Mouse (Mus musculus) intestine, embryonic 16.5 days (tissue): ENCODE measurements around the gene Sphkap. TPM values are rescaled to one million over a fixed set of nuclear protein-coding genes. Genes with fewer than 3 reads are reported as not detected.

ENCODE experiments used
- ATAC-seq: fragments of 200-750 bp; cut with Nextera tagmentation; 2 replicates; pipeline ENCODE4 v1.8.0; 2017; ENCODE audit warnings: moderate TSS enrichment, moderate library complexity
- H3K27ac ChIP-seq: fragments of 300-500 bp; sonication (generic); 2 replicates; pipeline ENCODE4 v1.5.1; 2014; ENCODE audit warnings: mild to moderate bottlenecking, low read length
- H3K27me3 ChIP-seq: fragments of 300-500 bp; sonication (generic); replicated peaks from 2 replicates; pipeline ENCODE4 v1.6.1; 2014; ENCODE audit warnings: low read length, control low read depth, mixed read lengths; ENCODE audit not compliant: control insufficient read depth, insufficient read depth
- H3K36me3 ChIP-seq: fragments of 300-500 bp; sonication (generic); 2 replicates; pipeline ENCODE4 v1.6.1; 2014; ENCODE audit warnings: low read length, control low read depth; ENCODE audit not compliant: control insufficient read depth, insufficient read depth
- H3K4me1 ChIP-seq: fragments of 300-500 bp; sonication (generic); 2 replicates; pipeline ENCODE4 v1.6.1; 2014; ENCODE audit warnings: low read length, control low read depth, mixed read lengths; ENCODE audit not compliant: control insufficient read depth, insufficient read depth
- H3K4me2 ChIP-seq: fragments of 300-500 bp; sonication (generic); 2 replicates; pipeline ENCODE4 v1.6.1; 2014; ENCODE audit warnings: low read depth, low read length, control low read depth
- H3K4me3 ChIP-seq: fragments of 300-500 bp; sonication (generic); 2 replicates; pipeline ENCODE4 v1.5.1; 2014; ENCODE audit warnings: mild to moderate bottlenecking, low read length
- H3K9ac ChIP-seq: fragments of 300-500 bp; sonication (generic); 2 replicates; pipeline ENCODE4 v1.6.1; 2014; ENCODE audit warnings: low read depth, low read length
- H3K9me3 ChIP-seq: fragments of 300-500 bp; sonication (generic); 2 replicates; pipeline ENCODE4 v1.6.1; 2016; ENCODE audit warnings: low read length, control low read depth; ENCODE audit not compliant: control insufficient read depth
- WGBS: fragments of 180-500 bp; shearing (Covaris S2); extraction: QIAGEN DNeasy Blood & Tissue Kit; methylation state at CpG from one replicate; pipeline ENCODE4 v1.1.7; 2014; 5-methylcytosine and 5-hydroxymethylcytosine counted together
- polyA plus RNA-seq: library from polyadenylated mRNA; unstranded; fragments of >200 nt; fragmentation: Nextera tagmentation; extraction: Ambion mirVana; gene quantifications from 2 replicates; pipeline ENCODE4 v1.2.1, GENCODE M21; 2015

The Sphkap gene
- polyA plus RNA-seq, result 0.72 and 1.0 TPM in 2 replicates

DNA sequence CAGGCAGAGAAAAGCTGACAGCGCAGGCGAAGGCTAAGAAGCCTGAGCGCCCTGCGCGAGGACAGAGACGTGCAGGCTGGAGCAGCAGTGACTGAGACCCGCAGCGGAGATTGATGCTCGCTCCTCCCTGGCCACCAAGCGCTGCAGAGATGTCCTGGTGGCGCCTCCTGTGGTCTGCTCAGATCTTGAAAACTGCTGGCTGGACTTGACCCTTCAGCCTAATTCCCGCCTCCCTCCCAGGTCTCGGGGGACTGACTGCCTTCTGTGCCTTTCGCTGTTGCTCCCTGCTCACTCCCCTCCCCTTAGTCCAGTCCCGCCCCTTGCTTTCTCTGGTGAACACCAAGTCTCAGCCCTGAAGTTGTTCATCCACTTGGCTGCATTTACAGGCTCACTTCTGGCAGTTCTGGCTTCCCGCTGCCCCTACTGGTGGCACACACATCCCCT is at the start of gene Sphkap:
Gene Sphkap (minus strand): TSS at position 180 of the 444 bp plus-strand sequence.
- Histone ChIP-seq H3K27me3 (no peaks in the 10 kb centered on the region), H3K4me3 (peak within 1 kb of the TSS; percentile 40), H3K27ac (no peak within 1 kb of the TSS), H3K4me1 (no peaks in the 10 kb centered on the region; the same call in 1 of the 2 replicates), H3K36me3 (no peaks in the 10 kb centered on the region), H3K9me3 (no peaks in the 10 kb centered on the region), H3K4me2 (peak within 1 kb of the TSS; percentile 51), H3K9ac (peak within 1 kb of the TSS; percentile 10; the same call in 1 of the 2 replicates)
- ATAC-seq, result peak; percentile 74
- whole genome bisulfite sequencing, result 1% methylated on average over 16 of the region's 16 CpGs

- Histone ChIP-seq H3K27ac (no peak overlapping the region), H3K4me1 (no peaks in the 10 kb centered on the region), H3K9me3 (no peaks in the 10 kb centered on the region), H3K36me3 (no peaks in the 10 kb centered on the region), H3K4me3 (no peak overlapping the region), H3K9ac (no peak overlapping the region), H3K27me3 (no peaks in the 10 kb centered on the region), H3K4me2 (no peak overlapping the region)
- 68% methylated on average over 5 of the region's 5 CpGs for WGBS
- no peak for ATAC-seq
These were observed 43.3 kb upstream of the Sphkap start for GRCm38 (mm10) chr1:83451291-83451690.

- ATAC-seq, result no peak
- Histone ChIP-seq H3K4me1 (no peaks in the 10 kb centered on the region), H3K4me2 (no peak overlapping the region), H3K4me3 (no peak overlapping the region), H3K9ac (no peak overlapping the region), H3K27me3 (no peaks in the 10 kb centered on the region), H3K27ac (no peak overlapping the region), H3K9me3 (no peaks in the 10 kb centered on the region), H3K36me3 (no peaks in the 10 kb centered on the region)
- 92% methylated on average over 2 of the region's 2 CpGs for WGBS
These were observed 32.4 kb upstream of the Sphkap start for GRCm38 (mm10) chr1:83440422-83440821.

DNA sequence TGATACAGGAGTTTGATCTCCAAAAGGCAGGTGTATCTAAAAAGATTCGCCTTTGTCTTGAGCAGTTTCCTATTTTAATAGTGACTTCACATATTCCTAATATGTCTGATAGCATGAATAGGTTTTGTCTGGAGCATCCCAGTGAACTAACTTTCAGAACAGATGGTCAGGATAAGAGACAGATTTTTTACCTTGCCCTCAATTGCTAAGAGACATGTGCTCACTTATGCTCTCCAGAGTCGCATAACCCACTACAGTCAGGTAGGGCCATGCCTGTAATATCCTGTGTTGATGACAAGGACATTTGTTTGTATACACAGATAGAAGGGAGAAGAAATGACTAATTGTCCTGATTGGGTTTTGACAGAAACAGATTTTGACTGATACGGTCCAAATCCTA is 25.9 kb upstream of the Sphkap start:
- no peaks in the 10 kb centered on the region for H3K4me1 ChIP-seq
- WGBS, result 95% methylated on average over 3 of the region's 3 CpGs

DNA sequence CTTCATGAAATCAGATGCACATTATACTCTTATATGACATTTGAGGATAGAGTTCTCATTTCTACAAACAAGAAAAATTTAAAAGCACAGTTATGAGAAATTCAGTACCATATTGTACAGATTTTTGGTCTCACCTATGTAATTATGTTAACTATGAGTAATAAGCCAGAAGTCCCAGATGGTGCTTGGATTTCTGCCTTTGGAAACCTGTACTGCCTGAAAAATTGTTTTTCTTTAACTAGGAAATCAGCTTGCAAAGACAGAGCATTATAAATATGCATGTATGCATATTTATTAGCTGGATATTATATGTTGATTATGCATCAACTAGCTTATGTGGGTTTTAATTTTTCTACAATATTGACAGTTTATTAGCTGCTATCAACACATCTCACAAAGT is 21.9 kb upstream of the Sphkap start:
- Histone ChIP-seq H3K36me3 (no peaks in the 10 kb centered on the region), H3K4me1 (no peaks in the 10 kb centered on the region), H3K4me2 (no peak overlapping the region), H3K27me3 (no peaks in the 10 kb centered on the region), H3K27ac (no peak overlapping the region), H3K4me3 (no peak overlapping the region), H3K9ac (no peak overlapping the region), H3K9me3 (no peaks in the 10 kb centered on the region)
- ATAC-seq, result no peak

More for the DNA sequence above, 25.9 kb upstream of the Sphkap start:
- Histone ChIP-seq H3K9me3 (no peaks in the 10 kb centered on the region), H3K9ac (no peak overlapping the region), H3K27me3 (no peaks in the 10 kb centered on the region), H3K36me3 (no peaks in the 10 kb centered on the region), H3K4me3 (no peak overlapping the region), H3K4me2 (no peak overlapping the region), H3K27ac (no peak overlapping the region)
- ATAC-seq, result no peak

DNA sequence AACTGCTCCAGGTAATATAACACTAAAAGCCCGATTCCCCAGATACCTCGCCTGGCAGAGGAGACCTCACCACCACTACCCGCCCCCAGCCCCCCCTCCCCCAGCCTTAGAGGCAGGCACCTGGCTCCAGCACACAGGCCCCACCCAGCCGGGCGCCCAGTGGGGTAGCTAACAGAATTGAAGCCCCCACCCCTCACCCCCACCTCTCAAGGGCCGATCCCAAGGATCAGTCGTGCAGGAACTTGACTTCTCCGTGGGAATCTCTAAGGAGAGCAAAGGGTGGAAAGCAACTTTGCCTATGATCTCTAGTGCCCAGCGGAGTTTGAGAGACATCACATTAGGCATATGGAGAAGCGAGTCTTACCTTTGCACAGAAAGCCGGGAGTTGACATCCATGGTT is 384 bp downstream of the Sphkap start:
- Histone ChIP-seq H3K4me1 (no peaks in the 10 kb centered on the region; the same call in 1 of the 2 replicates), H3K9ac (peak overlapping the region; percentile 10; the same call in 1 of the 2 replicates), H3K27ac (no peak overlapping the region), H3K4me2 (peak overlapping the region; percentile 51), H3K36me3 (no peaks in the 10 kb centered on the region), H3K9me3 (no peaks in the 10 kb centered on the region), H3K27me3 (no peaks in the 10 kb centered on the region), H3K4me3 (peak overlapping the region; percentile 40)
- ATAC-seq, result 0 out of 2 replicates have a peak, but pooled peaks have one; percentile 33
- WGBS, result 1% methylated on average over 11 of the region's 11 CpGs

- Histone ChIP-seq H3K4me3 (no peak overlapping the region; the same call in 1 of the 2 replicates), H3K9me3 (no peaks in the 10 kb centered on the region), H3K4me2 (peak overlapping the region; percentile 51; the same call in 1 of the 2 replicates), H3K9ac (no peak overlapping the region), H3K27ac (no peak overlapping the region), H3K36me3 (no peaks in the 10 kb centered on the region), H3K4me1 (no peaks in the 10 kb centered on the region; the same call in 1 of the 2 replicates), H3K27me3 (no peaks in the 10 kb centered on the region)
- no peak for ATAC-seq
- 13% methylated on average over 8 of the region's 8 CpGs for WGBS
These were observed 984 bp downstream of the Sphkap start for GRCm38 (mm10) chr1:83406882-83407549.

GRCm38 (mm10) chr1:83401079-83401478 is 6.9 kb downstream of the Sphkap start:
- no peaks in the 10 kb centered on the region for H3K36me3 ChIP-seq
- H3K27ac ChIP-seq, result no peak overlapping the region
- no peak overlapping the region for H3K4me3 ChIP-seq
- H3K27me3 ChIP-seq, result no peaks in the 10 kb centered on the region
- no peak for ATAC-seq
- 79% methylated on average over 1 of the region's 1 CpGs for WGBS
- H3K9me3 ChIP-seq, result no peaks in the 10 kb centered on the region
- H3K4me2 ChIP-seq, result no peak overlapping the region
- H3K4me1 ChIP-seq, result no peaks in the 10 kb centered on the region
- H3K9ac ChIP-seq, result no peak overlapping the region

DNA sequence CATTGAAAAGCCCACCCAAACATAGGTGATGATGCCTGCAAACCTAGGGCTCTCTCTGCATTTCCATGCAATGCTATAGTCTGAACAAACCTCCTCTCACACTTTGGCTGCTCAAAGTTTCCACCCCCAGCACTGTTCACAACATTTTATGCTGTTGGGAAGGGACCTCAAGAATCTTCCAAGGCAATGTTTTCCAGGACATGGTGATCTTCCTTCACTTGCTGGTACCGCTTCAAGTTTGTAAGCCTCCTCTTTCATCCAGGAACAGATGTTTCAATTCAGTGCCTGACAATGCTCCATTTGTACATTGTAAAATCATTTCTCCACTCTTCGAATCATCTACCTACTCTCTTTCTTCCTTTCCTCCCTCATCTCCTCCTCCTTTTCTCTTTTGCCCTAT is 11.7 kb downstream of the Sphkap start:
- WGBS, result 84% methylated on average over 2 of the region's 2 CpGs
- Histone ChIP-seq H3K4me2 (no peak overlapping the region), H3K9me3 (no peaks in the 10 kb centered on the region), H3K36me3 (no peaks in the 10 kb centered on the region), H3K4me1 (no peaks in the 10 kb centered on the region), H3K27ac (no peak overlapping the region), H3K9ac (no peak overlapping the region), H3K27me3 (no peaks in the 10 kb centered on the region), H3K4me3 (no peak overlapping the region)
- no peak for ATAC-seq
